Comparison of ENCODE assay signal across 8 mouse cellular contexts in genomic region chr9:8043044-8043387, GRCm38 (mm10). TPM values are rescaled to one million over a fixed set of nuclear protein-coding genes. Genes with fewer than 3 reads are reported as not detected.
A peak's percentile ranks its signal among the peaks of the same experiment; 100 is the strongest.
DNase-seq lines count a peak whose midpoint lies in the region; ATAC-seq and TF ChIP-seq lines count a peak whose summit lies in the region.

No protein-coding gene starts in this region.

- 0 out of 2 replicates have a peak, but pooled peaks cover 3% of the 10 kb centered on the region for H3K4me1 ChIP-seq in heart, embryonic 11.5 days (ENCODE audit: control insufficient read depth, insufficient read depth, low read length)
- H3K4me1 ChIP-seq in G1E (ENCODE audit: insufficient read depth, low read depth, low read length) = peaks cover 21% of the 10 kb centered on the region
- H3K4me1 ChIP-seq in hindbrain, embryonic 12.5 days = peaks cover 8% of the 10 kb centered on the region; the same call in 1 of the 2 replicates

- DNase-seq in heart, postnatal 36 days = no peak
- no peak for DNase-seq in G1E (ENCODE audit: low spot score)
- no peak for DNase-seq in urinary bladder, adult 18-20 months (ENCODE audit: low spot score in 2 of 2)
- no peak for DNase-seq in gastrocnemius, adult 18-20 months (ENCODE audit: low spot score)
- no peak for DNase-seq in retina, postnatal 1 day

- H3K4me3 ChIP-seq in heart, embryonic 11.5 days (ENCODE audit: low read depth, low read length) = peak overlapping the region; percentile 77
- H3K4me3 ChIP-seq in G1E (ENCODE audit: low read depth, low read length) = peak overlapping the region; percentile 86
- H3K4me3 ChIP-seq in hindbrain, embryonic 12.5 days = peak overlapping the region; percentile 73

- intact Hi-C loops in heart, postnatal 36 days (cut with DNase I) = loop anchor here (5.0 kb wide), 2 partner anchors 36 to 89 kb away; partner anchors contain the start of gene Cep126

- 22% methylated on average over 5 of the region's 5 CpGs for WGBS in heart, embryonic 11.5 days (ENCODE audit: insufficient replicate concordance)
- 29% methylated on average over 5 of the region's 5 CpGs for WGBS in hindbrain, embryonic 12.5 days

- H3K36me3 ChIP-seq in heart, embryonic 11.5 days (ENCODE audit: control insufficient read depth, insufficient read depth, low read length) = no peaks in the 10 kb centered on the region
- no peaks in the 10 kb centered on the region for H3K36me3 ChIP-seq in G1E (replicated peaks)
- no peaks in the 10 kb centered on the region for H3K36me3 ChIP-seq in hindbrain, embryonic 12.5 days

- peak overlapping the region; percentile 39 for H3K9ac ChIP-seq in heart, embryonic 11.5 days (ENCODE audit: low read depth, low read length)
- 0 out of 2 replicates have a peak overlapping the region, but pooled peaks have one; percentile 76 for H3K9ac ChIP-seq in hindbrain, embryonic 12.5 days

- no peaks in the 10 kb centered on the region for H3K27me3 ChIP-seq in heart, embryonic 11.5 days (ENCODE audit: control insufficient read depth, insufficient read depth, low read length)
- no peaks in the 10 kb centered on the region; the same call in 1 of the 2 replicates for H3K27me3 ChIP-seq in G1E (ENCODE audit: insufficient read depth, low read length)
- H3K27me3 ChIP-seq in hindbrain, embryonic 12.5 days = no peaks in the 10 kb centered on the region

- H3K4me2 ChIP-seq in heart, embryonic 11.5 days = peak overlapping the region; percentile 78
- H3K4me2 ChIP-seq in hindbrain, embryonic 12.5 days (replicated peaks) = peak overlapping the region; percentile 65

- peak overlapping the region; percentile 24; the same call in 1 of the 2 replicates for H3K27ac ChIP-seq in heart, embryonic 11.5 days (ENCODE audit: low read depth, low read length)
- peak overlapping the region; percentile 3 for H3K27ac ChIP-seq in hindbrain, embryonic 12.5 days

- no peak for ATAC-seq in heart, embryonic 11.5 days (replicated peaks; ENCODE audit: insufficient number of reproducible peaks, low FRiP score, low TSS enrichment)
- no peak for ATAC-seq in G1E (ENCODE audit: extremely low read depth, insufficient number of reproducible peaks, low FRiP score, poor library complexity, severe bottlenecking)
- ATAC-seq in hindbrain, embryonic 12.5 days (ENCODE audit: low FRiP score) = peak; percentile 60
- peak; percentile 27 for ATAC-seq in megakaryocyte-erythroid progenitor cell, adult 5-6 weeks (replicated peaks; ENCODE audit: low FRiP score, low TSS enrichment, poor library complexity, severe bottlenecking)

- H3K9me3 ChIP-seq in heart, embryonic 11.5 days (replicated peaks; ENCODE audit: control insufficient read depth, low read length) = no peaks in the 10 kb centered on the region
- no peaks in the 10 kb centered on the region for H3K9me3 ChIP-seq in G1E (replicated peaks)
- H3K9me3 ChIP-seq in hindbrain, embryonic 12.5 days (replicated peaks) = no peaks in the 10 kb centered on the region

- TF ChIP-seq CTCF in G1E (IDR thresholded peaks at IDR 0.05; ENCODE audit: low read depth, low read length) = no peak

RNA-seq across cellular contexts. Expression of gene Cfap300, which starts 0.4 kb away (rescaled TPM):
- polyA plus RNA-seq in heart, embryonic 11.5 days (2014; fragmentation: Nextera tagmentation; extraction: Ambion mirVana) = 9.1 and 9.4 TPM in 2 replicates
- 1 to 10 TPM in 1 of 2 experiments, under 1 TPM in 1; 0.80 to 1.3 TPM for total RNA-seq in heart, postnatal 36 days (2021)
- total RNA-seq in G1E (2014; fragmentation: Nextera tagmentation) (3.6 and 7.4 TPM in 2 replicates), G1E (2017) (1.6 and 2.1 TPM in 2 replicates)
- polyA plus RNA-seq in G1E (2012) = 3.6 and 5.3 TPM in 2 replicates
- polyA plus RNA-seq in hindbrain, embryonic 12.5 days (2016; fragmentation: Nextera tagmentation; extraction: Ambion mirVana) = 15.7 and 18.8 TPM in 2 replicates
- total RNA-seq in megakaryocyte-erythroid progenitor cell, adult 5-6 weeks (2014; fragmentation: Nextera tagmentation) = not detected in 2 replicates
- 1.9 TPM in 1 of 2 replicates, not detected in the other for total RNA-seq in megakaryocyte-erythroid progenitor cell, adult 5-6 weeks (2017)
- total RNA-seq in gastrocnemius, adult 18-20 months (2021) = under 1 TPM; 0.50 to 0.64 TPM

RNA-seq across cellular contexts. Expression of gene Yap1, which starts 38.6 kb away (rescaled TPM):
- polyA plus RNA-seq in heart, embryonic 11.5 days (2014; fragmentation: Nextera tagmentation; extraction: Ambion mirVana) = 25.3 and 27.1 TPM in 2 replicates
- 10 to 100 TPM; 63.1 to 64.9 TPM for total RNA-seq in heart, postnatal 36 days (2021)
- total RNA-seq in G1E (2014; fragmentation: Nextera tagmentation) = not detected in 2 replicates
- total RNA-seq in G1E (2017) = 0.41 and 0.60 TPM in 2 replicates
- polyA plus RNA-seq in G1E (2012) = 0.04 and 0.05 TPM in 2 replicates
- 32.1 and 35.6 TPM in 2 replicates for polyA plus RNA-seq in hindbrain, embryonic 12.5 days (2016; fragmentation: Nextera tagmentation; extraction: Ambion mirVana)
- 0.24 TPM in 1 of 2 replicates, not detected in the other for total RNA-seq in megakaryocyte-erythroid progenitor cell, adult 5-6 weeks (2014; fragmentation: Nextera tagmentation)
- not detected in 2 replicates for total RNA-seq in megakaryocyte-erythroid progenitor cell, adult 5-6 weeks (2017)
- total RNA-seq in gastrocnemius, adult 18-20 months (2021) = 10 to 100 TPM; 36.9 to 40.5 TPM

Comparison
In these comparisons a context has a peak if more than half of its experiments do, and no peak if none do; other contexts are left out.
1. ATAC-seq: peak in hindbrain, embryonic 12.5 days (single experiment) and megakaryocyte-erythroid progenitor cell, adult 5-6 weeks (single experiment); none in heart, embryonic 11.5 days (single experiment) and G1E (single experiment).
2. RNA of gene Yap1, which starts 38.6 kb away (total RNA-seq): 63.1 to 64.9 TPM in heart, postnatal 36 days and 36.9 to 40.5 TPM in gastrocnemius, adult 18-20 months; 0.41 to 0.60 TPM in G1E and 0.24 TPM in megakaryocyte-erythroid progenitor cell, adult 5-6 weeks; every median in the first group is over 10 times any median in the second.
3. Peak in every context shown above with its lines, with median percentiles within 50 percentile points of each other: H3K4me3 ChIP-seq.